Mouse (Mus musculus) bone marrow, adult 2 months (tissue): ENCODE data around the gene Luc7l2.

Experiments used
- CTCF ChIP-seq: fragments of 200-500 bp; IDR thresholded peaks from 2 replicates; pipeline ENCODE4 v1.5.1; 2011; ENCODE audit warnings: low read length, control low read depth; ENCODE audit not compliant: control insufficient read depth, insufficient read depth
- POLR2A ChIP-seq: fragments of 200-500 bp; IDR thresholded peaks from 2 replicates; pipeline ENCODE4 v1.6.1; 2011; ENCODE audit warnings: low read depth, mild to moderate bottlenecking, control low read depth, low read length, borderline replicate concordance; ENCODE audit not compliant: control insufficient read depth

GRCm38 (mm10) chr6:38547707-38548106 is 3.4 kb upstream of the Luc7l2 start:
- no peak for TF ChIP-seq POLR2A
- no peak for TF ChIP-seq CTCF
